Mouse (Mus musculus) right cerebral cortex, postnatal 4 days (tissue): Measurements from ENCODE around the gene Olfr867.

Experiments used
- DNase-seq: peaks from one replicate; pipeline ENCODE4 v3.0.0-alpha.2; 2022

The Olfr867 gene

DNA sequence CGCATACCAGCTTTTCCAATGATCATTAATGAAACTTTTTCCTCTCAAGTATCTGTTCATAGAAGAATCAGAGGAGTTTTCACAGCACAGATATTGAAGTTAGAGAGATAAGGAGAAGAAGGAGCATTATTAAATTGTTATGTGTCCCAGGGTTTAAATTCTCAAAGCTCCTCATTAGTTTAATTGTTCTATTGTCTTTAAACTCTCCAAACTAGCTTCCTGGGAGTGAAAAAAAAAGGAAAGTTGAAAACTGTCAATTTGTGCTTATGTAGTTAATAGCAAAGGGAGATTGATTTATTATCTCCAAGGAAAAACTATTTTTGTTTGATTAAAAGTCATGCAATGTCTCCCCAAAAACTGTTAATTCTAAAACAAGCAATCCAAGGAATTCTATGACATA is at the start of gene Olfr867:
TSS of gene Olfr867 (minus strand) at position 101 of the 400 bp plus-strand sequence.
- no peak for DNase-seq

DNA sequence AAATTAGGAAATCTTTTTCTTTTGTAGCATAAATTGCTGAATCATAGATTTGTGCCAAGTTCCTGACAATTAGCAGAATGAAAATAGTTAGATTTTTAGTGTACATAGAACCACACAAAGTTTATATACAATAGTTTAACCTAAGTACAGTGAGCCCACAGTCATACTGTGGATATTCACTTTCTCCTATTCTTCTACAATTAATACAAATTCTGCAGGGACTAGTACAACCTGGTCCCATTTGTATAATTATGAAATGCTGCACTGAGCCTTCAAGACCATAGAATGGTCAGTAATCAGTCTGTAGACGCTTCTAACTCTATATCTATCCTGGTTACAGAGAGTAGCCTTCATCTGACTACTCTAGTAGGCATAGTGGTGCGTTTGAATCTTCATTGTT is 41.0 kb upstream of the Olfr867 start, which contains the start of gene Olfr868:
TSS of gene Olfr868 (plus strand) at position 301 of the 400 bp plus-strand sequence.
- no peak for DNase-seq

DNA sequence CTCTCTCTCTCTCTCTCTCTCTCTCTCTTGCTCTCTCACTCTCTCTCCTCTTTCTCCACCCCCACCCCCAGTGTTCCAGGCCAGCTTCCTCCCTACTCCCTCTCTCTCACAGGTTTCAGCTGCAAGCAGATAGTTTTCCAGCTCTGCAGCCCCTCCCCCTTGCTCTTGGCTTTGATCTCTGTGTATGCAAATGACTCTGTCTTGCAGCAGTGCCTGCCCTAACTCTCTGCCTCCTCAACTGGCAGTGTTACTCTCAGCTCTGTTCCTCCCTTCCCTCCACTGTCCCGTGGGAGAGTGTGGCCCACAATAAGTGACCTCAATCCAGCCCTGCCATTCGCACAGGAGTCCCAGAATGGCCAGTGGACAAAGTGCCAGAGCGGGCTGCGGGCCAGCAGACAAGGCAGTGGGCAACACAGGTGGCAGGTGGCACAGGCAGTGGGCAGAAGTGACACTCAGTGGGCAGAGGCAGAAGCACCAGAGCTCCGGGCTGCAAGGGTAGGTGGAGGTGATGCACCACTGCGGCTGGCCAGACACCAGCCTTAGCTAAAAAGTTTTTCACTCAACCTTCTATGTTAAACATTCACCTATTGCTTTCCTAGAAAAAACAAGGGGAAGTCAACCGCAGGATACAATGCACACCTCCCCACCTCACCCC is 16.3 kb upstream of the Olfr867 start:
- DNase-seq, result no peak

DNA sequence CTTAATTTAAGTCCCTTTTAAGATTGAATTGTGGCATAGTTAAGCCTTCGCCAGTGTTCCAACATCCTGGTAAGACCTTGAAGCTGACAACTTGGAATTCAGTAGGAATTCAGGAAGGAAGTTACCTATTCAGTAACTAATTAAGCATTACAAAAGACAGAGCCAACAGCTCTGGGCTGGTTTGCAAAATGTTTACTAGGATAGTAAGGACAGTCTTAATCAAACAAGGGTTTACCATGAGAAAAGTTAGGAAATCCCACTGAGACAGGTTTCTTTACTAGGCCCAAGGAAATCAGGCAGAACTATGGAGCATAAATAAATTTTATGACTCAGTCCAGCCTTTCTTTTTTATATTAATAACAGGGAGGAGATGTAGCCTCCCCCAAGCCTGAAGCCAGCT is 13.9 kb upstream of the Olfr867 start:
- DNase-seq, result no peak

DNA sequence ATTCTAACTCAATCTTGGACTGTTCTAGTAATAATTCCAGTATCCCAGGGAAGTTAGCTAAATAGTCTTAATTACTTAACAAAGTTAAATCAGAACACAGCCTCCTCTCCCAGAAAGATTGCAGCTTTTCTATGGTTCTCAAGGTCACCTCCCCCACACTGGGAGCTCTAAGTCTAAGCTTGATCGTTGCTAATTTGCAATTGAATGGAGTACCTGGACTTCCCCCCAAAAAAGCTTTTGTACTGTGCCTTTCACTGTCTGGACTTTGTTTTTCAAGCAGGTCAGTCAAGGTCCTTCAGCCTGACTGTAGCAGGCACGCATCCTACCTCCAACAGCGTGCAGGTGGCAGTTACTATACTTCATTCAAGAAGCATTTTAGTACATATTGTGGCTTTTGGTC is 12.9 kb upstream of the Olfr867 start:
- no peak for DNase-seq

DNA sequence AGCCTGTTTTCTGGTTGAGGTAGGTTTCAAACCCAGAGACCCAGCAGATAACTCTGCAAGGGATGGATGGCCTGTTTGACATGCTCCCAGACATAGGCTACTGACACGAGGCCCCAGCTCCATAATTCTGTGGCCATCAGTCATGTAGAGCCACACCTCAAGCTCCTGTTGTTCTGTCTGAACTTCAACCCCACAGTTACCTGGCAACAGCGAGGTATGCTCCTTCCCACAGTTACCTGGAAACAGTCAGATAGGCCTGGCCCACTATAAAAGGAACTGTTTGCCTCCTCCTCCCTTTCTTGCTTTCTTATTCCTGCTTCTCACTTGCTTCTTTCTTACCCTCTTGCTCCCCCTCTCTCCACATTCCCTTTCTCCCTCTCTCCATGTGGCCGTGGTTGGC is 9.4 kb downstream of the Olfr867 start:
- DNase-seq, result no peak

DNA sequence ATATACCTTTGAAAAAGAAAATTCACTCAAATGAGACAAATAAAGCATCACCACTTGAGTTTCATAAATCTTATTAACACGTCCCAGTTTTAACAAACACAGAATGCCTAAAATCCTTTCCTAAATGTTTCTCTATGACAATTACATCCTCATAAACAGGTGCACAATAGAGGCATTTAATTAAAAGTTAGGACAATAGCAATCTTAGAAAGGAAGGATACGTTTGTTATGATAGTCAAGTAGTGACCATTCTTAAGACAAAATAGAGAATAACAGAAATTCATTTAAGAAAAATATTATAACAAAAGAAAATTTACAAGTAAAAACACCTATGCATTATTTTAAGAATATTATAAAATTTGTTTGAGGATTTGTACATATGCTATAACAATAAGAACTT is 29.4 kb downstream of the Olfr867 start, which contains the start of gene Olfr866:
TSS of gene Olfr866 (minus strand) at position 101 of the 400 bp plus-strand sequence.
- no peak for DNase-seq
